ENCODE assay signal across 22 mouse cellular contexts in the genomic region with DNA sequence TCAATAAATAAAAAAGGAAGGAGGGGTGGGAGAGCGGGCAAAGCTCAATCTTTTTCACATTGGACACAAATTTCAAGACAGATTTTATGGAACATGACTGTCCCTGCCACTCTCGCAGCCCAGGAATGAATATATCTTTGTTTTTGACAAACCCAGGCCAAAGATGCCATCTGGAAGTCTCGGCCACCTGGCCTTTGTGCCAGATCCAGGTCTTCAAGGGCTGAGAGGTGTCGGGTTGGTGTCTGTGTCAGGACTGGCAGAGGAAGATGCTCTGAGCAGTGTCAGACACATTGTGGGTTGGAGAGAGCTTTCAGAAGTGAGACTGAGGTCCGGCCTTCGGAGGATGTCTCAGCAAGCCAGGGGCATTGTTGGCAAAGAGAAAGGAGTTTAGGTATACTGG.
A peak's percentile ranks its signal among the peaks of the same experiment; 100 is the strongest.
DNase-seq lines count a peak whose midpoint lies in the region; ATAC-seq lines count a peak whose summit lies in the region.
"Had no signal": no experiment of that assay in that cellular context is flagged by ENCODE, and none has a peak within 500 bp of the region (broad histone marks: within the 10 kb centered on the region; RNA-seq: fewer than 3 reads in every experiment).

No protein-coding gene starts in this region.

- DNase-seq in brain, adult 2 months (ENCODE audit: low read depth, low spot score) = peak; percentile 93
- peak; percentile 86 for DNase-seq in cerebellum, adult 11-12 months
- peak; percentile 89 for DNase-seq in cerebellum, adult 9-10 months
- peak; percentile 78 to 84 for DNase-seq in cerebellum, postnatal 25 days
- DNase-seq in hindbrain, embryonic 14.5 days (ENCODE audit: low spot score) = no peak
- DNase-seq in adrenal gland, postnatal 25 days = no peak
- no peak for DNase-seq in embryonic facial prominence, embryonic 10.5 days (ENCODE audit: low spot score)
- DNase-seq: adrenal gland, postnatal 14 days; embryo, embryonic 11 days; gastrocnemius, postnatal 10 days; heart, adult 18-20 months; kidney, adult 9 months had no signal

- H3K9ac ChIP-seq in hindbrain, embryonic 14.5 days = no peak overlapping the region
- H3K9ac ChIP-seq: embryonic facial prominence, embryonic 12.5 days; forebrain, embryonic 15.5 days; heart, embryonic 12.5 days; hindbrain, embryonic 15.5 days had no signal

- no peak overlapping the region for H3K4me2 ChIP-seq in hindbrain, embryonic 14.5 days (replicated peaks)
- H3K4me2 ChIP-seq: embryonic facial prominence, embryonic 12.5 days; forebrain, embryonic 15.5 days; heart, embryonic 12.5 days; hindbrain, embryonic 15.5 days had no signal

- H3K27ac ChIP-seq in hindbrain, embryonic 14.5 days = no peak overlapping the region
- no peak overlapping the region; the same call in 1 of the 2 replicates for H3K27ac ChIP-seq in embryonic facial prominence, embryonic 10.5 days (replicated peaks)
- H3K27ac ChIP-seq: embryonic facial prominence, embryonic 12.5 days; forebrain, embryonic 15.5 days; hindbrain, embryonic 10.5 days; hindbrain, embryonic 15.5 days had no signal

- H3K9me3 ChIP-seq in hindbrain, embryonic 14.5 days (ENCODE audit: control insufficient read depth, low read length) = no peaks in the 10 kb centered on the region
- H3K9me3 ChIP-seq in embryonic facial prominence, embryonic 10.5 days = no peaks in the 10 kb centered on the region
- H3K9me3 ChIP-seq: embryonic facial prominence, embryonic 12.5 days; forebrain, embryonic 15.5 days; heart, embryonic 12.5 days; hindbrain, embryonic 10.5 days; hindbrain, embryonic 15.5 days had no signal

- no peaks in the 10 kb centered on the region for H3K4me1 ChIP-seq in hindbrain, embryonic 14.5 days (replicated peaks; ENCODE audit: control insufficient read depth, insufficient read depth, low read length)
- peaks cover 18% of the 10 kb centered on the region; the same call in 1 of the 2 replicates for H3K4me1 ChIP-seq in embryonic facial prominence, embryonic 10.5 days
- H3K4me1 ChIP-seq: forebrain, embryonic 15.5 days; hindbrain, embryonic 10.5 days; hindbrain, embryonic 15.5 days had no signal

- H3K4me3 ChIP-seq in hindbrain, embryonic 14.5 days (replicated peaks; ENCODE audit: low read length) = no peak overlapping the region
- no peak overlapping the region for H3K4me3 ChIP-seq in embryonic facial prominence, embryonic 10.5 days
- H3K4me3 ChIP-seq: embryonic facial prominence, embryonic 12.5 days; forebrain, embryonic 15.5 days; heart, embryonic 12.5 days; hindbrain, embryonic 10.5 days; hindbrain, embryonic 15.5 days had no signal

- no peak for ATAC-seq in hindbrain, embryonic 14.5 days (ENCODE audit: low FRiP score)
- ATAC-seq: activated CD4-positive, CD25-positive, alpha-beta regulatory T cell, adult 4 months; forebrain, embryonic 15.5 days; inflammation-experienced regulatory T-cells, adult 6 months; intestine, postnatal 0 days; Patski had no signal

- WGBS in hindbrain, embryonic 14.5 days = 94% methylated on average over 6 of the region's 6 CpGs
- WGBS in embryonic facial prominence, embryonic 10.5 days = 89% methylated on average over 6 of the region's 6 CpGs

- H3K27me3 ChIP-seq in hindbrain, embryonic 14.5 days (ENCODE audit: control insufficient read depth, insufficient read depth, low read length) = no peaks in the 10 kb centered on the region
- no peaks in the 10 kb centered on the region for H3K27me3 ChIP-seq in embryonic facial prominence, embryonic 10.5 days (replicated peaks; ENCODE audit: low read depth, poor library complexity, severe bottlenecking)
- H3K27me3 ChIP-seq: CH12.LX; embryonic facial prominence, embryonic 12.5 days; forebrain, embryonic 15.5 days; heart, embryonic 12.5 days; hindbrain, embryonic 15.5 days; Patski had no signal

- H3K36me3 ChIP-seq in hindbrain, embryonic 14.5 days (replicated peaks; ENCODE audit: control insufficient read depth, insufficient read depth) = no peaks in the 10 kb centered on the region
- H3K36me3 ChIP-seq in embryonic facial prominence, embryonic 10.5 days (replicated peaks) = no peaks in the 10 kb centered on the region
- H3K36me3 ChIP-seq: embryonic facial prominence, embryonic 12.5 days; forebrain, embryonic 15.5 days; heart, embryonic 12.5 days; hindbrain, embryonic 10.5 days; hindbrain, embryonic 15.5 days had no signal

Comparison
In these comparisons a context has a peak if more than half of its experiments do, and no peak if none do; other contexts are left out.
1. DNase-seq: peak in brain, adult 2 months (single experiment), cerebellum, adult 11-12 months (single experiment), cerebellum, adult 9-10 months (single experiment) and cerebellum, postnatal 25 days (2 of 2); none in hindbrain, embryonic 14.5 days (single experiment), adrenal gland, postnatal 25 days (single experiment) and embryonic facial prominence, embryonic 10.5 days (single experiment).